Mouse (Mus musculus): ENCODE data around the gene Sppl2b. TPM values are rescaled to one million over a fixed set of nuclear protein-coding genes. Genes with fewer than 3 reads are reported as not detected.

Gene Sppl2b
- 15.0 and 20.2 TPM in 2 replicates for polyA plus RNA-seq (2012; ENCODE audit: insufficient read depth, insufficient read length, missing spikeins)

- no peak for TF ChIP-seq CTCF (IDR thresholded peaks at IDR 0.05; ENCODE audit: low read depth, low read length)
- no peak for TF ChIP-seq POLR2A (IDR thresholded peaks at IDR 0.05; ENCODE audit: borderline replicate concordance, low read depth, low read length)
- peaks cover 11% of the 10 kb centered on the region for H3K4me1 ChIP-seq (ENCODE audit: control insufficient read depth, insufficient read depth, low read length)
- peak within 1 kb of the TSS; percentile 11 for H3K27ac ChIP-seq (ENCODE audit: insufficient read depth, low read depth, low read length)
- peak within 1 kb of the TSS; percentile 81 for H3K4me3 ChIP-seq (ENCODE audit: insufficient read depth, low read length)
Measured at GRCm38 (mm10) chr10:80854913-80855748, at the start of gene Sppl2b, which contains the start of gene Lsm7. TSS of gene Sppl2b (plus strand) at chr10:80855275. TSS of gene Lsm7 (minus strand) at chr10:80855209.

GRCm38 (mm10) chr10:80805322-80805721 lies 49.8 kb upstream of the Sppl2b start:
- Histone ChIP-seq H3K4me3 (ENCODE audit: insufficient read depth, low read length) (no peak overlapping the region), H3K27ac (ENCODE audit: insufficient read depth, low read depth, low read length) (no peak overlapping the region), H3K4me1 (ENCODE audit: control insufficient read depth, insufficient read depth, low read length) (peaks cover 8% of the 10 kb centered on the region)
- no peak for TF ChIP-seq POLR2A (IDR thresholded peaks at IDR 0.05; ENCODE audit: borderline replicate concordance, low read depth, low read length)
- no peak for TF ChIP-seq CTCF (IDR thresholded peaks at IDR 0.05; ENCODE audit: low read depth, low read length)

GRCm38 (mm10) chr10:80805925-80806324 lies 49.1 kb upstream of the Sppl2b start:
- peaks cover 8% of the 10 kb centered on the region for H3K4me1 ChIP-seq (ENCODE audit: control insufficient read depth, insufficient read depth, low read length)
- peak; percentile 58 for TF ChIP-seq CTCF (IDR thresholded peaks at IDR 0.05; ENCODE audit: low read depth, low read length)
- TF ChIP-seq POLR2A (IDR thresholded peaks at IDR 0.05; ENCODE audit: borderline replicate concordance, low read depth, low read length), result no peak

GRCm38 (mm10) chr10:80806341-80807056 lies 48.6 kb upstream of the Sppl2b start:
- H3K4me3 ChIP-seq (ENCODE audit: insufficient read depth, low read length), result peak overlapping the region; percentile 69
- TF ChIP-seq POLR2A (IDR thresholded peaks at IDR 0.05; ENCODE audit: borderline replicate concordance, low read depth, low read length) (no peak), CTCF (IDR thresholded peaks at IDR 0.05; ENCODE audit: low read depth, low read length) (no peak)
- H3K4me1 ChIP-seq (ENCODE audit: control insufficient read depth, insufficient read depth, low read length), result peaks cover 4% of the 10 kb centered on the region; the same call in 1 of the 2 replicates
- no peak overlapping the region for H3K27ac ChIP-seq (ENCODE audit: insufficient read depth, low read depth, low read length)

More at GRCm38 (mm10) chr10:80805925-80806324, 49.1 kb upstream of the Sppl2b start:
- Histone ChIP-seq H3K27ac (ENCODE audit: insufficient read depth, low read depth, low read length) (no peak overlapping the region), H3K4me3 (ENCODE audit: insufficient read depth, low read length) (no peak overlapping the region)

GRCm38 (mm10) chr10:80807057-80807627 lies 47.9 kb upstream of the Sppl2b start:
- Histone ChIP-seq H3K4me1 (ENCODE audit: control insufficient read depth, insufficient read depth, low read length) (peaks cover 2% of the 10 kb centered on the region; the same call in 1 of the 2 replicates), H3K27ac (ENCODE audit: insufficient read depth, low read depth, low read length) (peak overlapping the region; percentile 46; the same call in 1 of the 2 replicates), H3K4me3 (ENCODE audit: insufficient read depth, low read length) (peak overlapping the region; percentile 69)
- TF ChIP-seq CTCF (IDR thresholded peaks at IDR 0.05; ENCODE audit: low read depth, low read length) (no peak), POLR2A (IDR thresholded peaks at IDR 0.05; ENCODE audit: borderline replicate concordance, low read depth, low read length) (no peak)

- H3K4me1 ChIP-seq (ENCODE audit: control insufficient read depth, insufficient read depth, low read length), result peaks cover 8% of the 10 kb centered on the region
- TF ChIP-seq CTCF (IDR thresholded peaks at IDR 0.05; ENCODE audit: low read depth, low read length), result no peak
- no peak for TF ChIP-seq POLR2A (IDR thresholded peaks at IDR 0.05; ENCODE audit: borderline replicate concordance, low read depth, low read length)
- no peak overlapping the region for H3K4me3 ChIP-seq (ENCODE audit: insufficient read depth, low read length)
- H3K27ac ChIP-seq (ENCODE audit: insufficient read depth, low read depth, low read length), result no peak overlapping the region
Measured at GRCm38 (mm10) chr10:80808099-80808984, 46.7 kb upstream of the Sppl2b start.

- TF ChIP-seq CTCF (IDR thresholded peaks at IDR 0.05; ENCODE audit: low read depth, low read length), result no peak
- TF ChIP-seq POLR2A (IDR thresholded peaks at IDR 0.05; ENCODE audit: borderline replicate concordance, low read depth, low read length), result no peak
- H3K4me1 ChIP-seq (ENCODE audit: control insufficient read depth, insufficient read depth, low read length), result peaks cover 8% of the 10 kb centered on the region
- no peak overlapping the region for H3K4me3 ChIP-seq (ENCODE audit: insufficient read depth, low read length)
Measured at GRCm38 (mm10) chr10:80808985-80809632, 46.0 kb upstream of the Sppl2b start.

GRCm38 (mm10) chr10:80810084-80810483 lies 45.0 kb upstream of the Sppl2b start:
- no peak overlapping the region for H3K27ac ChIP-seq (ENCODE audit: insufficient read depth, low read depth, low read length)
- no peak overlapping the region for H3K4me3 ChIP-seq (ENCODE audit: insufficient read depth, low read length)
- no peak for TF ChIP-seq POLR2A (IDR thresholded peaks at IDR 0.05; ENCODE audit: borderline replicate concordance, low read depth, low read length)
- TF ChIP-seq CTCF (IDR thresholded peaks at IDR 0.05; ENCODE audit: low read depth, low read length), result no peak
- H3K4me1 ChIP-seq (ENCODE audit: control insufficient read depth, insufficient read depth, low read length), result peaks cover 8% of the 10 kb centered on the region

More at GRCm38 (mm10) chr10:80808985-80809632, 46.0 kb upstream of the Sppl2b start:
- H3K27ac ChIP-seq (ENCODE audit: insufficient read depth, low read depth, low read length), result no peak overlapping the region
